Mouse (Mus musculus) spleen, adult 2 months (tissue): ENCODE measurements around the gene Insc.

Source experiments
- CTCF ChIP-seq: fragments of 200-500 bp; IDR thresholded peaks from 2 replicates; pipeline ENCODE4 v1.5.1; 2011; ENCODE audit warnings: mild to moderate bottlenecking, inconsistent platforms; ENCODE audit not compliant: insufficient read depth, insufficient read length, insufficient replicate concordance; ENCODE audit errors: extremely low read depth
- POLR2A ChIP-seq: fragments of 200-500 bp; IDR thresholded peaks from 2 replicates; pipeline ENCODE4 v1.6.1; 2011; ENCODE audit warnings: low read depth, low read length, inconsistent platforms

DNA sequence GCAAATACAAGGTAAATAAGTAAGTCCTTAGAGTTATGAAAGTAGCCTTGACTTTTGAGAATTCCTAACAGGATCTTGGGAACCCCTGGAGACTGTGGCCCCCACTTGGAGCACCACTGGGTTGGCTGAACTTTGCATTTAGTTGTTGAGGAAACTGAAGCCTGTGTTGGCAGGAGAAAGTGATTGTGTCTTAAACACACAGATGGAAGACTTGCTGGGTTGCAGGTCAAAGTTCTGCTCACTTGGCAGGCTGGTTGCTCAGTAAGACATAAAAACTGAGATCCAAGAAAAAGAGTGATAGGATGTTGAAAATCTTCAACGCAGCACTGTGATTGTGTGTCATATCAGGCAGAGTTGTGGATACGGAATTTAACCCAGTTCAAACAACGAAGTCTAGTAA, 108.9 kb downstream of the Insc start:
- TF ChIP-seq CTCF: no peak
- no peak for TF ChIP-seq POLR2A
